Mouse (Mus musculus) small intestine, adult 2 months (tissue): ENCODE data around the gene Smim23.

Experiments used
- CTCF ChIP-seq: fragments of 200-500 bp; IDR thresholded peaks from 2 replicates; pipeline ENCODE4 v1.5.1; 2012; ENCODE audit warnings: low read depth, mild to moderate bottlenecking, control low read depth, inconsistent platforms, low read length, moderate library complexity, mixed read lengths; ENCODE audit not compliant: insufficient replicate concordance, insufficient read length; ENCODE audit errors: extremely low read depth
- POLR2A ChIP-seq: fragments of 200-500 bp; IDR thresholded peaks from 2 replicates; pipeline ENCODE4 v1.6.1; 2012; ENCODE audit warnings: low read depth, mild to moderate bottlenecking, control low read depth, inconsistent platforms, low read length, moderate library complexity

GRCm38 (mm10) chr11:32800929-32801375 lies 23.5 kb downstream of the Smim23 start:
- TF ChIP-seq CTCF (no peak), POLR2A (no peak)
